Mouse (Mus musculus) v-Abl transformed pro-B cells (cell line): Measurements from ENCODE around the gene Dkk3.

Experiments used
- in situ Hi-C, 2 experiments: fragments of 400-800 bp; cut with MboI; formaldehyde crosslinking; loops; one replicate each; pipeline ENCODE4 v1.15.1; 2025; ENCODE audit not compliant: unreplicated experiment in 2 of 2

Gene Dkk3

GRCm38 (mm10) chr7:112136537-112136936 lies 22.3 kb downstream of the Dkk3 start:
- in situ Hi-C loops, result loop anchor here in 1 of 2 experiments (25.0 kb wide), 1 partner anchor 1899 kb away; no protein-coding TSS in a partner anchor

- in situ Hi-C loops, result loop anchor here in 1 of 2 experiments (25.0 kb wide), 1 partner anchor 1898 kb away; no protein-coding TSS in a partner anchor
Observed at GRCm38 (mm10) chr7:112135161-112135560, 23.7 kb downstream of the Dkk3 start.

- in situ Hi-C loops, result loop anchor here in 1 of 2 experiments (5.0 to 25.0 kb wide), 2 partner anchors 44 to 1896 kb away; no protein-coding TSS in a partner anchor
Observed at GRCm38 (mm10) chr7:112133277-112133676, 25.6 kb downstream of the Dkk3 start.

GRCm38 (mm10) chr7:112132005-112132404 lies 26.9 kb downstream of the Dkk3 start:
- in situ Hi-C loops, result loop anchor here in 1 of 2 experiments (5.0 to 25.0 kb wide), 2 partner anchors 45 to 1895 kb away; no protein-coding TSS in a partner anchor

GRCm38 (mm10) chr7:112130660-112131059 lies 28.2 kb downstream of the Dkk3 start:
- in situ Hi-C loops, result loop anchor here in 1 of 2 experiments (5.0 to 25.0 kb wide), 2 partner anchors 47 to 1893 kb away; no protein-coding TSS in a partner anchor

GRCm38 (mm10) chr7:112129851-112130250 lies 29.0 kb downstream of the Dkk3 start:
- in situ Hi-C loops, result loop anchor here in 1 of 2 experiments (5.0 to 25.0 kb wide), 2 partner anchors 47 to 1893 kb away; no protein-coding TSS in a partner anchor

- in situ Hi-C loops, result loop anchor here in 1 of 2 experiments (25.0 kb wide), 1 partner anchor 1892 kb away; no protein-coding TSS in a partner anchor
Observed at GRCm38 (mm10) chr7:112128810-112129209, 30.0 kb downstream of the Dkk3 start.

- in situ Hi-C loops, result loop anchor here in 1 of 2 experiments (25.0 kb wide), 1 partner anchor 1891 kb away; no protein-coding TSS in a partner anchor
Observed at GRCm38 (mm10) chr7:112127954-112128353, 30.9 kb downstream of the Dkk3 start.

GRCm38 (mm10) chr7:112127085-112127637 lies 31.7 kb downstream of the Dkk3 start:
- in situ Hi-C loops, result loop anchor here in 1 of 2 experiments (25.0 kb wide), 1 partner anchor 1890 kb away; no protein-coding TSS in a partner anchor

- in situ Hi-C loops, result loop anchor here in 1 of 2 experiments (25.0 kb wide), 1 partner anchor 1888 kb away; no protein-coding TSS in a partner anchor
Observed at GRCm38 (mm10) chr7:112125625-112126260, 33.1 kb downstream of the Dkk3 start.

- in situ Hi-C loops, result no loop called here
Observed at GRCm38 (mm10) chr7:112123612-112124011, 35.2 kb downstream of the Dkk3 start.

- in situ Hi-C loops, result no loop called here
Observed at GRCm38 (mm10) chr7:112121866-112122500, 36.9 kb downstream of the Dkk3 start.

- in situ Hi-C loops, result no loop called here
Observed at GRCm38 (mm10) chr7:112120861-112121810, 37.7 kb downstream of the Dkk3 start.

- in situ Hi-C loops, result no loop called here
Observed at GRCm38 (mm10) chr7:112119248-112119647, 39.6 kb downstream of the Dkk3 start.

GRCm38 (mm10) chr7:112118086-112118485 lies 40.8 kb downstream of the Dkk3 start:
- in situ Hi-C loops, result no loop called here

GRCm38 (mm10) chr7:112117501-112117900 lies 41.4 kb downstream of the Dkk3 start:
- in situ Hi-C loops, result no loop called here

GRCm38 (mm10) chr7:112110638-112111372 lies 48.1 kb downstream of the Dkk3 start:
- in situ Hi-C loops, result no loop called here

GRCm38 (mm10) chr7:112108757-112109156 lies 50.1 kb downstream of the Dkk3 start:
- in situ Hi-C loops, result no loop called here

GRCm38 (mm10) chr7:112103816-112104215 lies 55.0 kb downstream of the Dkk3 start:
- in situ Hi-C loops, result no loop called here
